Mouse (Mus musculus) adrenal gland, postnatal 14 days (tissue): ENCODE measurements at regions not wholly inside any gene's neighbourhood (a gene's known extent, or its start where the extent isn't known, plus 50 kb on each side); places are given as distances from the start of the nearest gene placed in this dataset.

Source experiments
- DNase-seq: peaks from one replicate; pipeline ENCODE4 v3.0.0; 2021; ENCODE audit warnings: mixed read lengths

DNA sequence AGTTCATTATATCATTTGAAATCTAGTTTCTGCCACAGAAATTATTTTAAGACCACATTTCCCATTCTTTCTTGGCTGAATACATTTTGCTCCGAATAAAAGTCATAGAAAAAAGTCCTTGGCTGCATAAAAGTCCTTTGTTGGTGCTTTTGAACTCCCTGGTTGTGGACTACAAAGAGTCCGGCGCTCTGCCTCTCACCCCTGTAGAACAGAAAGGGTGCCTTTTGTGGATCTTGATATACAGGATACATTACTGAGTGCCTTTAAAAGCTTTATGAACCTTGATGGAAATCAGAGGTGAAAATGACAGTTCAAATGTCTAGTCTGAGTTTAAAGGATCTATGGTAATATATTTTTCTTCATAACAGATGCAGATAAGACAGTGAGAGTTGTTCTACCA is 355.5 kb downstream of the Anxa1 start:
- DNase-seq, result no peak

DNA sequence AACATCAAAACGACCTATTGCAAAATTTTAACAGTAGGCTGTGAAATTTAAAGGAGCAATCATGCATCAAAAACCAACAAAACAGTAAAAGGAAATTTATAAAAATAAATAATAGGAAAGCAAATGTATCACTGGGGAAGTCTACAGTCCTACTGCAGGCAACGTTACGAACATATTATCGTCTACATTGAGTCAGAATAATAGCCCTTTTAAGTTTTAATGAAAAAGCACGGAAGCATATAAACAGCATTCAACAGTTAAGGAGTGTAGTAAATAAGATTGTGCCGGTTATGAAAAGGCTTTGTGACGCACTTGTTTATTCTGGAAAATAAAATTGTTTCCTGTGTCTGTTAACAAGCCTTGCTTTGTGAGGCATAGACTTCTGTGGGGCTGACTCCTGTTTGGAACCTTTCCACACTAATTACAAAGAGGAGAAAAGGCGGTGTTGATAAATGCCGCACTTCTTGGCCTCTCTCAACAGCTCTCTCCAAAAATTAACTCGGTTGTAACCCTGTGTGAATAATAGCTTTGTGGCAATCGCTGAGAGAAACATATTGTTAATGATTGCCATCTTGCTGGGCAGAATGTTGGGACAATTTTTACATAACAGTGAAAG is 363.0 kb downstream of the Anxa1 start:
- no peak for DNase-seq

DNA sequence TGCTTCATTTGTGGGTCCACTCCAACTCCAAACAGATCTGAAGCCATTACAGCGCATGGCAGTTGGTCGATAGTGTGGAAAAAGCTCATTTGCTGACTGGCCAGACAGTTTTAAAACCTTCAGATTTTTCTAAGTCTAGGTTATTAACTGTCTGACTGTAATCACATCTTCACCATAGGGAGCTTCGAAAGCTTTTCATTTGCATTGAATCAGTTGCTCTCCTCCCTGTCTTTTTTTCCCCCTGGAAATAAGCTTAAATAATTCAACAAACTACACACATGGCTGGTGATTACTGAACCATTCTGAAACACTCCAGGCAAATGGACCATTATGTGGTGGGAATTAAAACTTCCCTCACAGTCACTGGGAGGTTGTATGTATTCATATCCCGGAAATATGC is 376.6 kb downstream of the Anxa1 start:
- no peak for DNase-seq

DNA sequence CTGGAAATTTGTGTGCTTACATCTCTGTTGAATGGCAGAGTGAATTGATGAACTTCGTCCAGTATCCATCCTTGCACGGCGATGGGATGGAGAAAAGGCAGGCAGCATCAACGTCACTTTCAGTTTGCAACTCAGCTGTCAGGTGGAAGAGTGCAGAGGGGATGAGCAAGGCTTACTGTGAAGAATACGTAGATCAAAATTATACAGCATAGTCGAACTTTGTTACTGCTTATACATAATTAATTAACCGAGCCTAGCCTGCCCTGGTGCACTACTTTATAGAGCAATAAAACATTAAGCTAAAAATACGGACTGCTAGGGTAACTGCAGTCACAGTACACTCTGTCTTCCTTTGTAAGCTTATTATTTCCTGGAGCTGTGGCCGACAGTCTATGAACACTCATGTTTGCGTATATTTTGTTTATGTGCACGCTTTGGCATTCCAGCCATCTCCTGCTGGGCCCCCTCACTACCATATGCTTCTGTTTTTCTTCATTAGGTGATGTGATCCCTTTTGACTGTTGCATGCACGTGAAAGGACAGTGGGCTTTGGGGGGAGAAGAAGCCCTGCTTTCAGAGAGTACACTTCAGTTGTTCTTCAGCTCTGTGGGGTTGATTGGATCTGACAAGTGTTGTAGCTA is 380.8 kb downstream of the Anxa1 start:
- no peak for DNase-seq

DNA sequence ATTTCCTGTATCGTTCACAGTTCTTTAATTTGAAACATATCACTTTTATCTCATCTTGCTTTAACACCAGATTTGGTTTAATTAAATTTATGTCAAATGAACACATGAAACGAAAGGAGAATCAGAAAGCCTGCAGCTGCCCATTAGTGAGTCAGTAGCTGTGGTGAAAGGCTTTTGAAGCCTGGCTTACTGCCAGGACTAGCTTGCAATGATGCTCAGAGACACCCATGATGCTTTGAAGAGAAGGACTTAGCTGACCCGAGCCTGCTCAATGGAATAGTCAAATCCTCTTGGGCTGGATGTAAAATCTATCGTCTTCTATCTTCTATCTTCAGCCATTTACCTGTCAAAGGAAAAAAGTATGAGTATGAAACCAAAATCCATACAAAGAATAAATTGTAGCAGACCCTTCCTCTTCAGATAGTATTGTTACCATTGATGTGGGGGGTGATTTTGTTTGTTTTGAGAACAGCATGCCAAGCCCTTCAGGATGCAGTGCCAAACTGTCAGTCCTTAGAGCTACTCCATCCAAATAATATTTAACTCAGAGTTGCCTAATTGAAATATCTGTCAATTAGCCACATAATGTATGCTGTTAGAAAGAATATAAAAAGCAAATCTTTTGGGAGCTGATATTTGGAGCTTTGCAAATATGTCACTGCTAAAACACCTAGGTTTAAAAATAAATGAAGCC is 384.7 kb downstream of the Anxa1 start:
- DNase-seq, result peak; percentile 32

DNA sequence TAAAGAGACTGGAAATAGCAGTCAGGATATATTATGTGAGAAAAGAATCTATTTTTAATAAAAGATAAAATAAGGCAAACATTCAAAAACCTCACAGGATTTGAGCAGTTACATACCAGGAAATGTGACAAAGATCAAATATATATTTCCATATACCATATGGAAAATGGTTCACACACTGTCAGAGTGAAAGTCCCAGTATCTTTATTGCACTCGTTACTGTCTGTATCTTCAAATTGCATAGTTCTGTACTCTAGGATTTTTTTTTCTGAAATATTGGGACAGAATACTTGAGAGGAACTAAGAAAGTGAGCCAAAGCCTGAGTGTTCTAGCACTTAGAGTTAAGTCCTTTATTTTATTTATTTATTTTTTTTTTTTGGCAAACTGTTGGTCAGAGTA is 403.5 kb downstream of the Anxa1 start:
- DNase-seq, result no peak

DNA sequence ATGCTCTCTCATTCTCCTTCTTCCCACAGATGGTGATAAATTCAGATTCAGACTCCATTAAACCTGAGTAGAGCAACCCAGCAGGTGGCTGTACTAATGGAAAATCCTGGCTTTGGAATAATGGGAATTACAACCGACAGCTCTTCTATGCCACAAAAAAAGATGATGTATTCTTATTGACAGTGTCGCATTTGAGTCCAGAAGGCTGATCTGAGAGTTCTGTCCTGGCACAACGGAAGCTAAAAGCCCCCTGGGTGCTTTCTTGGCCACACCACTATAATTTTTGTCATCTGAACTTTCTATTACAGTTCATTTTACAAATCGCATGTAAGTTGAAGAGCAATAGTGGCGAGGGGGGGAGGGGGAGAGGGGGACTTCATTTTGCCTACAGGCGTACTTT is 411.9 kb downstream of the Anxa1 start:
- no peak for DNase-seq

DNA sequence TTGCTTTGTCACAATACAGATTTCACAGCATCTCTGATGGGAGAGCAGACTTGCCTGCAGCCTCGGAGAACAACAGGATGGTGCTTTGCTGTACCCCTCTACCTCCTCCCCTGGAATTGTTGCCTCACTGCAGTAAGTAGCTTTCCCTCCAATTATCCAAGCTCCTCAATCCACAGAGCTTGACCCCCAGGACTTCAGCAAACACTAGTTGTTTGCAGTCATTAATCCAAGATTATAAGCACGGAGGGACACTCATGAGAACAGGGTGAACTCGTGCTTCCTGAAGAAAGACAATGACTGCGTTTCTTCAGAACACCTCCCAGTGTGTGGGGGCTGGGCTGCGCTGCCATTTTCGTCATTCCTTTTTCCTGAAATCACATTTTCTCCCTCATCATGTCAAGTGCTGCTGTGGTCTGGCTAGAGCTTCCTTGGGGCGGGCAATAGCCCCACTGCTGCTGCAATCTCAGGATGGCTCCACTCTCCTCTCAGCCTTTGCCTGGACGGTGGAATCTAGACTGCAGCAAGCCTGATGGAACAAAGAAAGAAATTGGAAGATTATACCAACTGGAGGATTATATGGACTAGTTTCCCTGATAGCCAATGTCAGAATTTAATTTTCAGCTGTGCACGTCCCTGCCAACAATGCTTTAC is 413.0 kb downstream of the Anxa1 start:
- DNase-seq, result no peak

DNA sequence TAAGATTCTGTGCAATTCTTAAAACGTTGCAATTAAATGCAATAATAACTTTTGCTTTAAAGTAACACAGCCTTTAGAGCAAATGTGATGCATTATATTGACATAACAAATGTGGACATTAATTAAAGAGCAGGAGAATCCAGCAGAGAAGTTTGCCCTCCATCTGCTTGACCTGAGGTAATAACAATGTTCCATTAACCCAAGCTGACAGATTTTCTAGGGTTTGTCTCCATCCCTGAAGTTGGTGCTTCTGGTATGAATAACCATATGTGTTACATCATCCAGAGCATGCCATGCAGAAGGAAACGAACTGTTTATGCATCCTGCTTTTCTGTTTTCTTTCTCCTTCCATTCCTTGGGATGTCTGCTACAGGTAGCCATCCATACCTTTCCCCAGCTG is 414.0 kb downstream of the Anxa1 start:
- no peak for DNase-seq

DNA sequence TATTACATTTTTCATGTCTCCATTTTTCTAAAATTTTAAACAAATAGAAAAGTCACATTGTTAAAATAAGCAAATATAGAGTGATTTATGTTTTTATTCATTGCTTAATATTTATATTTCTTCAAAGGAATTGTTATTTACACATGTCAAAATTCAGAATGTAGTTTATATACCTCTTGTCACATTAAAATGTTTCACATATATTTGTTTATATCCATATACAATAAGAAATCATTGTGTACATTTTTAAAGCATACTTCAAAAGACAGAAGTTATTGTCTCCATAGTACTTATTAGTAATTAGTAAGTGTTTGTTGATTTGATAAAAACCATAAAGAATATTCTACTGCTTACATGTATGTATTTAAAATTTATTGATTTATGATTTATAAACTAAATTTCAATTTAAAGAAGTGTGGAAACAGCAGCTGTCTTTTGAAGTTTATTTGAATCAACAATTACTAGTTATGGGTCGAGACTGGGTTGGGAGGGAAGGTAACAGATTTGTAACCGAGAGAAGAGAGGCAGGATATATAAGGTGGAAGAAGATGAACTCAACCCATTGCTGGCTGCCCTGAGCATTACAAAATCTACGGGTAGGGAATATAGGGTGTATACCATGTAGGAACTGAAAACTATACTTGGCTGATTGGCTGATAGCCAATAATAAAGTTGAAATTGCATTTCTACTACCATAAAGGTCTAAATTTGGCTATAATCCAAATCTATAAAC is 420.8 kb downstream of the Anxa1 start:
- no peak for DNase-seq

DNA sequence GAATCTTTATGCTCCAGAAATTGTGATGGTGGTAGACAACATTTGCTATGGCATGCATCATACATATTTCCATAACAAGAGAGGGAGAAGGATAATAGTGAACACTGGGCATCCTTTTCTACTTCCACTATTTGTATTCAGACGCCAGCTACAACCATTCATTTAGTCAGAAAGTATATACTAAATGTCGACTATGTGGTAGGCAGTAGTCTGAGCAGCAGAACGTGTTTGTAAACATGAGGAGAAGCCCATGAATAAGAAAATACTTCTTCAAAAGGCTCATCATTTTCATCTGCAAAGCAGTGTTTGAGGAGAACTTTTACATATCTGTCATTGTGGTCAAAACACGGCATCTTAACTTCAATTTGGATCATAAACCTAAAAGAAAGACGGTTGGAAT is 421.4 kb downstream of the Anxa1 start:
- DNase-seq, result no peak

DNA sequence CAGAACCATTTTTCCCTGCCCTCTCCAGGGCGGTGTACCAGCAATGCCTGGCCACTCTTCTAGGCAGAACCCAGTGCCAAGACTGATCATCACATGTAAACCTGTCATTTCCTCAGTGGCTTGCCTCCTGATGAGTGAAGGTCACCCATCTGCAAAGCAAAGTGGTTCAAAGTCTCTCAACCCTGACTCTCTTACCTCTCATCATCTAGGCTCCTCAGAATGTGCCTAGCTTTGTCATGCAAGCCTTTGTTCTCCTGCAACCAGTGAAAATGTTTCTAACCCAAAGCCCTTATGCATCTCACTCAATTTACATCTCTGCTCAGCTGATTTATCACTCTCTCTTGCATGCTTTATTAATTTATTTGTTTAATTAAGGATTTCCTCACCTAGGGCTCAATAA is 445.5 kb downstream of the Anxa1 start:
- no peak for DNase-seq

DNA sequence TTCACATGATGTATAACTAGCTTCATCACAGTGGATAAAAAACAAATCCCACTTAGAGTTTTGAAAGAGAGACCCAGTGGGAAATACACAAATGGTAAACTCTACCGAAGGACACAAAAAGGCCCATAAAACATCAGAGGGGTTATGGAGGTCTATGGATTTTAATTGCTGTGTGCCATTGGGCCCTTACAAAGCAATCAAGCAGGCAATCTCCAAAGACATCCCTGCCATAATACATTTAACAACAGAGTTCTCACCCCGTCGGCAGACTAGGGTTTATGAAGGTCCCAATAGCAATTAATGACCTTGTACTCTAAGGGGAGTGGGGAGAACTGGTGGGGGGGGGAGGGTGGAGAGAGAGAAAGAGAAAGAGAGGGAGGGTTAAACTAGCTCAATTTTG is 448.0 kb downstream of the Anxa1 start:
- no peak for DNase-seq

DNA sequence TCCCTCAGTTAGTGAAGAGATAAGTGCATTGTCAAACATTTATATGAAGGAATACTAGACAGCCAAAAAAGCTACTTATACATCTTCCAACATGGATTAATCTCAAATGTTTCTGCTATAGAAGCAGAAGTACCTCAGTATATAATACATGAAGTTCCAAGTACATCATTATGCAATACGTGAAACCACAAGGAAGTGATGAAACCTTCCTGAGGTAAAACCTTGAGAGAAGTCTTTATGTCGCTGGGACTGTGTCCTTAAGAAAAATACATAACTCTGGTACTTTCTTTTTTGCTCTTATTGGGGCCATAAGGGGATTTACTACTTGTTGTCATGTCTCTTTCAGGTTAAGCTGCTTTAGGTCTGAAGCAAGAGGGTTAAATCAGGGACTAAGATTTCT is 469.6 kb downstream of the Anxa1 start:
- DNase-seq, result no peak

DNA sequence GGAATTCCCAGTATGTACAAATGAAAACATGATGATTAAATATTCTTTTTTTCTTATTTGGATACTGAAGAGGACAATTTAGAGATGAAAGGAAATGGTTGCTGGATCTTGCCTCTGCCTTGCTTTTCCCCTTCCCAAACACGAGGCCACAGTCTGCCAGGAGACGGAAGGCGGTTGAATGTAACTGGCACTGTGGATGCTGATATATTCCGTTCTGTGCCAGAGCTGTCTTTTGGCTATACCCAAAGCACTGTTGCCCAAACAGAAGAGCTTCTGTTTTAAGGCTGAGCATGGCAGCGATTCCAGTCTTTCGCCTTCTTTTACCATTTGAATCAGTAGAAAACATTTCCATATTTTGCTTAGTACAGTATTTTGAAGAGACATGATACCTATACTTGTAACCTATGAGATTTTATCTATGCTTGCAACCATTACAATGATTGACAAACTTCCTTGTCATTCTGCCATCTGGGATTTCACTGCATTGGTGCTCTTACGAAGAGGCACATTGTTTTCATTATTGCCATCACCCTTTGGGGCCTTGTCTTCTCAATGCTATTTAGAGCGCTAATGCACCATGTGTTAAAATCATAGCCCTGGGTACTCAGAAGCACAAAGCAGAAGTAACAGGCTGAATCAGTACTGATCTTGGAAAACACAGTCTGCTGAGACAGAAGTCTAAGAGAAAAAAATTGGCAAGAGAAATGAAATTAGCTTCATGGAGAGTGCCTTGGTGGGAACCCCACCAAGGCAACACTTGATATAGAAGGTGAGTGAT is 504.6 kb downstream of the Anxa1 start:
- no peak for DNase-seq

DNA sequence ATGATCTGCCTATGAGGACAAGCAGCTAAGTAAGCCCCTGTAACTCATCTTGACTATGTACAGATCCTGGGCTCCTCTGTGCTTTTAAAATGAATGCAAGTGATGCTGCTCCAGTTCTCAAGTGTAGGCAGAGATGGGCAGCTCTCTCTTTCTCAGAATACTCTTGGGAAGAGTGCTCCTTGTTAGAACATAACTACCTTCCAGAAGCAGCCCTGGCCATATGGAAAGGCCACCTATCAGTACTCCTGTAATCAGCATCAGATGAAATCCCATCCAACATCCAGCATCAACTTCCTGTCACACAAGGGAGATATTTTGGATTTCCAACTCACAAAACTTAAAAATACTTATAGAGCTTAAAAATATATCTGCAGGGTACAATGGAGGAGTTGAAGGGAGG is 509.8 kb downstream of the Anxa1 start:
- no peak for DNase-seq

DNA sequence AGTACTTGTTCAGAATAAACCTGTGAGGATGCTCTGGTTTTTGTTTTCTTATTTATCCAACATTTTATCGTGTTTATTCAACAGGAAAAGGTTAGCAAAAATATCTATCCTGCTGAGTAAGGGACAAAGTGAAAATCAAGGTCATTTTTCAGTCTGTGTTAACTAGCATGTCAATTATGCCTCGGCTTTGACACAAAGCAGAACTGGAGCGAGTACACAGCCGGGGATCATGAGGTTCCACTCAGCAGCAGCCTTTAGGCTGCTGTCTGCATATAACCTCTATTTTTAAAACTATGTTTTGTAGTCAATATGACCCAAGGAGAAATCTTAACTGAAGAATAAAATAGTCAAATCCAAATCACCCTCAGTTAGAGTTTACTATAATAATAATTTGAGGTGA is 542.6 kb downstream of the Anxa1 start:
- no peak for DNase-seq

DNA sequence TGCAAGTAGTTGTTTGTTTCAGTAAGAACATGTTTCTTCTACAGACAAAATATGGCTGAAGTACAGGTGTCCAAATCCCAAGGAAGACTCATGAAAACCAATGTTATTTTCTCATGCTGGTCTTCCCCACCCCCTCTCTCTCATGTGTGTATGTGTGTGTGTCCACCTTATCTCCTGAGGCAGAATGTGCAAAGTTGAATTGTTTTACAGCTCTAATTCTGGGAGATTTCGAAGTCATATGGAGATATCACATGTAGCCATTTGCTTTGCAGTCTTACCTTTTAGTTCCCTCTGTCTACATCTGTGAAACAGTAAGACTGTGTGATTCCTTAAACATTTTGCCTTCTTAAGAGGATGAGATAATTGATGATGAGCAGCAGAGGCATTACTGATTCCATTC is 582.8 kb downstream of the Anxa1 start:
- DNase-seq, result no peak

DNA sequence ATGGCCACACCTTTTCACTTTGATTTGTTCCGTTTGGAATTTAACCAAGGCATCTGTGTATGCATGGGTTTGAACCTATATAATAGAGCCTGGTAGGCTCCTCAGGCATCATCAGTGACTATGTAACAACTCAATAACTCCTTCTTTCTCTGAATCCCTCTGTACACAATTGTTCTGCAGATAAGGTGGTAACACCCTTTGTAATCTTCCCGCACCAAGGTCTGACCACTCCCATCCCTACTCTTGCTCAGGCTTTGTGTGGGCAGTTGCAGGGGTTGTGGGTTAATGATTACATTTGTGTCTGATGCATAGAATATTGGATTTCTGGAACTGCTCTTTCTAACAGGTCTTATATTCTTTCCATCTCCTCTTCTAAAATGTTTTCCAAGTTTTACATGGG is 596.9 kb downstream of the Anxa1 start:
- no peak for DNase-seq

DNA sequence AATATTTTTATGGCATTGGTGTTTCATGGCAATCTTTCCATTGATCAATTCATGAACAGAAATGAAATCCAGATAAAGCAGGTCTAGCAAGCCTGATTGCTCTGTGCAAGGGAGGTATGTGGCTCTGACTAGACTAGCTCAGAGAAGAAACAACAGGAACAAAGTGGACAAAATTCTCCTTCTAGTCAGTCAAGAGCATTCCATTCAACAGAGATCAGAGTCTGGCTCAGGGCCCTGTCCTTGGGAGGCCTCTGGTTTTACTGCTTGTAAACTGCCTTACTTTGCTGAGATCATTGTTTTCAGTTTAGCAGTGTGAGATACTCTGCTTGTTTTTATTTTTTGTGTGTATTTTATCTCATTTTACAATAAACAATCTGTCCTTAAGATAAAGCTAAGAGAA is 607.2 kb downstream of the Anxa1 start:
- DNase-seq, result peak; percentile 65

DNA sequence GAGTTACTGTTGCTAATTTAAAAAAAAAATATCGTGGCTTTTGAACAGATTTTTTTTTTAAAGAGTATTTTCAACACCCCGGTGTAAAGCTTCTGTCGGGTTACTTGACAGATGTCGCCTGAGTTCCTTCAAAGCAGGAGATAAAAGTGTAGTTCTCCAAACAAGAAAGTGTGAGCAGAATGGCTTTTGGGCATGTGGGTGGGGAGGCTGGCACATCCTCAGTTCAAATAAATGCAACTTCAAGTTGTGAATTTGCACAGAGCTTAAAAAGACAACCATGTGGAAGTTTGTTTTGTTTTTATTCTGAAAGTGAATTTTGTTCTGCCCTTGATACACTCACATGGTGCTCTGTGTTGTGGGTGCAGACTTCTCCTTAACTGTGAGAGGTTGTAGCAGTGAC is 612.9 kb downstream of the Anxa1 start:
- DNase-seq, result no peak

DNA sequence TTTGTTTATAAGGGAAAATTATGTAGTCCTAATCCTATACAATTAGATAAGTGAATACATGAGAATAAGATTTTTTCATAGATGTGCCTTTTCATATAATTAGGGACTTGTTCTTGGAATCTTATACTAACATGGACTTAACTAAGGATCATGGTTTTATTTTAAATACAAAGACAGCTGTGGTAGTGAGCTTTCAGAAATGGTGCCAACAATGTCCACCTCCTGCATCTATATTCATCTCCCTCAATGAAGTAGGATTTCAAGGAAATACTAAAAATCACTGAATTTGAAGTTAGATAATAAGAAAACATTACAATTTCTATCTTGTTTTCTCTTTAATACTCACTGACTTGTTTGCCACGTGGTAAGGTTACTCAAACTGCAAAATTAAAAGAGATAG is 619.8 kb downstream of the Anxa1 start:
- no peak for DNase-seq
